Mouse (Mus musculus): ENCODE results near the gene Srcin1.

The Srcin1 gene

DNA sequence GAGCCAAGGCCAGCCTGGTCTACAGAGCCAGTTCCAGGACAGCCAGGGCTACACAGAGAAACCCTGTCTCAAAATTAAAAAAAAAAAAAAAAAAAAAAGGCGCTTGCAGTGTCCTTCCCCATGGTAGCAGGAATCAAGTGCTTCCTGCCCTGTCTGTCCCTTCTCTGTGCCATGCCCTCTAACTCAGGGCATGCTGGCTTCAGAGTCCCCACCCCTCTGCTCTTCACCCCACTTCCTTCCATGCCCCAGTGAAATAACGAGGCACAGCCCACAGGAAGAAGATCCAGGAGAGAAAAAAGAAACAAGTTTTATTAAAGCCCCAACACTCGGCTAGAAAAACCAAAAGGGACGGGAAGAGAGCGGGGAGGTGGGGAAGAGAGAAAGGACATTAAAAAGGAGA, 66.9 kb downstream of the Srcin1 start:
- no peak for DNase-seq (ENCODE audit: low spot score in 2 of 2)

DNA sequence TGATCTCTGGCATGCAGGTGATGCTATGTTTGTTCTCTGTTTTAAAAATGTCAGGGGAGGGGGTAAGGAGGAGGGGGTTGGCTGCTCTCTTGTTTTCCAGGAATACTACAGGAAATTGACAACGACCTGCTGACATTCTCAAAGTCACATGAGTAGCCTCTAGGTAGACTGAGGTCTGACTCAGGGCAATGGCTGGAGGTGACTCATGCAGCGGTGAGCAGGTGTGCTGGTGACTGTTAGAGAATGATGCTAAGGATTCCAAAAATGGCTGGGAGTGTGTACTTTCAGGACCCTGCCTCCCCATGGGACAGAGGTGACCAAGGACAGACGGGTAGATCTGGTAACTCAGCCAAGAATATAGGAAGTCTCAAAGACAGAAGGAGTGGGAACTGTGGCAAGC, 67.8 kb downstream of the Srcin1 start:
- no peak for DNase-seq (ENCODE audit: low spot score in 2 of 2)

DNA sequence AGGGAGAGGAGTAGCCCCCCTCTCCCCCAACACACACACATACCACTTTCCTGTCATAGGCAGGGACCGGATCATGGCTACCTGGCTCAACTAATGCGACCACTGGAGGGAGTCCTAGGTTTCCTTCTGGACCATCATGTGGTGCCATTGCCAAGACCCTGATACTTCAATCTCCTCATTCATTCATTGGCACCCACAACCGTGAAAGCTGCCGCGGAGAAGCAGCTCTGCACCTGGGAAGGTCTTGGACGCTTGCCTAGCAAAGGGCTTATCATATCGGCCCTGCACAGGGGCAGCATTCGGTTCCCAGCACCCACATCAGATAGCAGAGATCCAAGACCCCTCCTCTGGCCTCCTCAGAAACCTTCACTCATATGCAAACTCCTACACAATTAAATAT, 69.7 kb downstream of the Srcin1 start:
- no peak for DNase-seq (ENCODE audit: low spot score in 2 of 2)

DNA sequence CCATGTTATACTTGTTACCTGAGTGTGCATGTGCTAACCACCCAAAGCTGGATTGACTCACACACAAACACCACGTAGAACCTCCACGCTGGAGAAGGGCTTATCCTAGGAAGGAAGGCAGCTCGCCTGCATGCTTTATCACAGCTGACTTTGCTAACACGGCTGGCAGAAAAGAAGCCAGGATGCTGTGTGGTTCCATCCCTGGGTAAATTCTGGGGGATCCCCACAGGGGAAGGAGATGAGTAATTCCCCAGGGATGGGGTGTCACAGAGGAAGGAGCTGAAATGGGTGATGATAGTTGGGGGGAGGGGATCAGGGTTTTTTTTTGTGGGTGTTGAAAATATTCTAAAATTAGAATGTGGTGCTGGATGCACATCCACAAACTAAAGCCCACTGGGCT, 70.2 kb downstream of the Srcin1 start:
- DNase-seq (ENCODE audit: low spot score in 2 of 2) = no peak

GRCm38 (mm10) chr11:97502846-97503245, 73.1 kb downstream of the Srcin1 start:
- no peak for DNase-seq (ENCODE audit: low spot score in 2 of 2)

DNA sequence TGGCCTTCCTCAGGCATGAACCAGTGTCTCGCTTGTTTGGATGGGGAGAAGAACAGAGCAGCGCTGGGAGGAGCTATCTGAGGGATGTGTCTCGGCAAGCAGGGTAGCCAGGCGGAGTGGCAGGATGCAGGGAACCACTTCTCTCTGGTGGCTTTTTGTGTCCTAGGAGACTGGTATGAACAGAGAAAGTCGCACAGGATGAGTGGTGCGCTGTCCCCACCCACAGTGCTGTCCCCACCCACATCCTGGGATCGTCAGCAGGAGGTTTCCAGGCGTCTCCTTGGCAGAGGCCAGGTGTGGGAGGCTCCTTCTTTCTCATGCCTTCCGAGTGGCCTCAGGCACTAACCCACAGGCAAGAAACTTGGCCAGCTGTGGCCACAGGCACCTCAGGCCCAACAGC, 73.6 kb downstream of the Srcin1 start:
- DNase-seq (ENCODE audit: low spot score in 2 of 2) = no peak

GRCm38 (mm10) chr11:97500720-97501448, 75.1 kb downstream of the Srcin1 start:
- no peak for DNase-seq (ENCODE audit: low spot score in 2 of 2)

- DNase-seq (ENCODE audit: low spot score in 2 of 2) = no peak
Measured at GRCm38 (mm10) chr11:97499865-97500719, 75.9 kb downstream of the Srcin1 start, which contains the start of gene 4933428G20Rik. Gene 4933428G20Rik, minus strand, starts transcription at chr11:97500340.

DNA sequence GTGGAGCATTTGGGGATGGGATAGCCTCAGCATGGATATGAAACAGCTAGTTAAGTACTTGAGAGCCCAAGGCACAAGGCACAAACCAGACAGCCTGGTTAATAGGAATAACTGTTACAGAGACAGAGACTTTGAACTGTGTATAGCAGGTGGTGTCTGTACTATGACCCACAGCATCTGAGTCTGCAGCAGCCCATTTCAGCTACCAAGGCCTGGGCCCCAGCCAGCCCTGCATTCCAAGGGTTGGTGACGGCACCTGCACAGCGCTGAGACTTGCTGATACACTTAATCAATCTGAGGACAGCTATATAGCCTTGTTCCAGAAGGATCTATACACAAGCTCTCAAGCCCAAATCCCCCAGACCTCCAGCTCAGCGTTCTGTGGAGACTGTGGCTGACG, 78.4 kb downstream of the Srcin1 start:
- DNase-seq (ENCODE audit: low spot score in 2 of 2) = no peak

- DNase-seq (ENCODE audit: low spot score in 2 of 2) = no peak
Measured at GRCm38 (mm10) chr11:97492836-97493235, 83.2 kb downstream of the Srcin1 start.

GRCm38 (mm10) chr11:97491640-97492039, 84.3 kb downstream of the Srcin1 start:
- no peak for DNase-seq (ENCODE audit: low spot score in 2 of 2)

DNA sequence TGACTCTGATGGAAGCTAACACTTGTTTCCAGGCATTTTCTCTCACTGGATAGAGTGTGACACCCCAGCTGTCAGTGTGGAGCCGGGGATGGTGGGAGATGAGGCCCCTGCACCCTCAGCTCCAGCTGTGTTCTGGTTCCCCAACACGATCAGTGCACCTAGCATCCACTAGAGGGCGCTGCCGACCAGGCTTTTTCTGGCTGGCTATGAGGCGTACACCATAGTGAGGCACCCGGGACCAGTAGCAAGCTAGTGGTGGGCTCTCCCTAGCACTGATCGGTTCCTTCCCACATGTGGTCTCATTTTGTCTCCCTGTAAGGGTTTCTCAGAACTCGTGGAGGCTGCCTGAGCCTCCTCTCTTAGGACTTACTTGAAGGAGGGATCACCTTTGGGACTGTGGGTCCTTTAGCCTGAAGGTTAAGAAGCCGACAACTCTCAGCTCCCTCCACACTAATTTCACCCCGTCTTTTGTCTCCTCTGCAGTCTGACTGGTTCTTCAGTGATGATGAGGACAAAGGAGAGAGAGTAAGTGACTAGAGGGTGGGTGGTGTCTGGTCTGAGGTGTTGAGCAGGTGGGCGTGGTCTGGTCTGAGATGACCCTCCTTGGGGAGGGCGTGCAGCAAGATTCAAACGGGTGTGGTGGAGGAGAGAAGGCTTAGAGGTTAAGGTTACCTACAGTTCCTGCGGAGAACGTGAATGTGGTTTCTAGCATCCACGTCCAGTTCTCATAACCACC, 86.2 kb downstream of the Srcin1 start:
- peak; percentile 62 to 80 for DNase-seq (ENCODE audit: low spot score in 2 of 2)

DNA sequence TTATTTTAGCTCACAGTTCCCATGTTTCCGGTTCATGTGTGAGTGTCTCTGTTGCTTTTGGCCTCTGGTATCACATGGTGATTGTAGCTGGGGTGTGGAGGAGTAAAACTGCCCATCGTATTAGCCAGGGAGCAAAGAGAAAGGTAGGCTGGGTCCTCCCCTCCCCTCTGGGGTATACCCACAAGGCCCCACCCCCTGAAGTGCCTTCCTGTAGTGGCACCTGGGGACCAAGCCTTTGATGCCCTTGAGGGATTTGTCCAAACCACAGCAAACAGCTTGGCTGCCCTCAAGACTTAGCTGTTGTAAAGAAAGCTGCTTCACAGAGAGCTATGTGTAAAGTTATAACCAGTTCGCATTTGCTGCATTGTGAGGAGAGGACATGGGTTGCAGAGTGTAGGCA, 88.3 kb downstream of the Srcin1 start:
- no peak for DNase-seq (ENCODE audit: low spot score in 2 of 2)

DNA sequence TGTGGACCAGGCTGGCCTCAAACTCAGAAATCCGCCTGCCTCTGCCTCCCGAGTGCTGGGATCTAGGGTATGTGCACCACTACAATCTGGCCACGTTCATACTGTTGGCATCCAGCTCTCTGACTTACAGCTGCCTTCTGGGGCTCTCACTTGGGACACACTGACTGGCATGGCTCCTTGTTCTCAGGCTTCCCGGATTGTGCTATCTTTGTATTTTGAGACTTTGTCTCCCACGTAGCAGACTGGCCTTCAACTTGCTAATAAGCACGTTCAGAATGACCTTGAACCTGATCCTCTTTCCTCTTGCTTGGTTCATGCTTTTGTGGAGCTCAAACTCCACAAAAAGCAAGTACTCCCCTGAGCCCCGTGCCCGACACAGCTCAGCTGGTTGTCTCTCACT, 90.3 kb downstream of the Srcin1 start:
- no peak for DNase-seq (ENCODE audit: low spot score in 2 of 2)

- DNase-seq (ENCODE audit: low spot score in 2 of 2) = no peak
Measured at GRCm38 (mm10) chr11:97479824-97480223, 96.2 kb downstream of the Srcin1 start.

- no peak for DNase-seq (ENCODE audit: low spot score in 2 of 2)
Measured at GRCm38 (mm10) chr11:97479085-97479484, 96.9 kb downstream of the Srcin1 start.

DNA sequence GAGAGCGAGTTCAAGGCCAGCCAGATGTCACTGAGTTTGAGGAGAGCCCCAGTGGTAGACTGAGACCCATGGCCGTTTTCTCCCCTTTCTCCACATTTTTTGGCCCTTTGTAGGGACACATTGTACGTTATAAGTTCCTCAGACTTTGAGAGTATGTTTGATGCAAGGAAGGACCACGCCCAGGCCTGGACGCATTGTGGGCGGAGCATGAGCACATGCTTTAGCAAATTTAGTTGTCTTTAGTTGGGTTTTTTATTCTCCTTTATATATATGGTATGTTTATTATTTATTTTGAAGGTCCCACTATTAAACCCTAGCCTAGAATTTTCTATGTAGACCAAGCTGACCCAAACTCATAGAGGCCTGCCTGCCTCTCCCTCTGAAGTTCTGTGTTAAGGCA, 97.6 kb downstream of the Srcin1 start:
- no peak for DNase-seq (ENCODE audit: low spot score in 2 of 2)

DNA sequence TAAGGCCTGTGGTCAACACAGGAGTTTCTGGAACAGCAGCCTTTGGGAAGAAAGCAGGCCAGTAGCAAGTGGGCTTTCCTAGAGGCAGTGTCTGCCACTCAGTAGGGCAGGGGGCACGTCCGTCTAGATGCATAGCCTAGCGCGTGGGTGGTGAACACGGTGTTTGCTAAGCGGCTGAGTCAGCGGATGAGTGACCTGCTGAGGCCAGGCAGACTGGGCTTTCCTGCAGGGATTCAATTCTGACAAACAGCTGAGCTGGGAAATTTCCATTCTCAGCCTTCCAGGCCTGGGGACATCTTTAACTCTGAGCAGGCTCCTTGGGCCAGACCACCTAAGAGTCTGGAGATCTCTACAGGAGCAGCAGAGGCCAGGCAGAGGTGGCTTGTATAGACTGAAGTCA, 98.6 kb downstream of the Srcin1 start:
- DNase-seq (ENCODE audit: low spot score in 2 of 2) = no peak

DNA sequence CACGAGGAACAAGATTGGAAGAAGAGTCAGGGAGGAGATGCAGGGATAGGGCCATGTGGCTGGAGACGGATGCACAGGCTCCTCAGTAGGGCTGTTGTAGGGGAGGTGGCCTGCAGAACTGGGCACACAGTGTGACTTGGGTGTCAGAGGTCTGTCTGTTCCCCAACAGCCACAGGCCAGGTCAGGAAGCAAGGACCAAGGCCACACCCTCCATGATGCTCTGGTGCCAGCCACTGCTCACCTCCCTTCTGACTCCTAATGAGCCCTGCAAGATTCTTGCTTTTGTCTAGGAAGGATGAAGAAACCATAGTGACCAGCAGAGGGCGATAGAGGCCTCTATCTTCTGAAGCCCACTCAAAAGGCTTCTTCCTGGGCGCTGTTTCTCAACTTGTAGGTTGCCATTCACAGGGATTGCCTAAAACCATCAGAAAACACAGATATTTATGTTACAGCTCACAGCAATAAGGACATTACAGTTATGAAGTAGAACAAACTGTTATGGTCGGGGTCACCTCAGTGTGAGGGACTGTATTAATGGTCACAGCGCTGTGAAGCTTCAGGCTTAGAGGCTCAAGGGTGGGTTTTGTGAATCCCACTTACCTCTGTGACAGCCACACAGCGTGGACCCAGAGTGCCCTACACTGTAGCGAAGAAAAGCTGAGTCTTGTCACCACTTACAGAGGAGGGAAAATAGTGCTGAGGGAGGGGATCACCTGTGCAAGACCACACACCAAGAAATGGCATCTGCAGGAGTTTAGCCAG, 99.5 kb downstream of the Srcin1 start:
- peak in 1 of 2 experiments; percentile 66 for DNase-seq (ENCODE audit: low spot score in 2 of 2)

GRCm38 (mm10) chr11:97471276-97471675, 104.7 kb downstream of the Srcin1 start:
- DNase-seq (ENCODE audit: low spot score in 2 of 2) = no peak

DNA sequence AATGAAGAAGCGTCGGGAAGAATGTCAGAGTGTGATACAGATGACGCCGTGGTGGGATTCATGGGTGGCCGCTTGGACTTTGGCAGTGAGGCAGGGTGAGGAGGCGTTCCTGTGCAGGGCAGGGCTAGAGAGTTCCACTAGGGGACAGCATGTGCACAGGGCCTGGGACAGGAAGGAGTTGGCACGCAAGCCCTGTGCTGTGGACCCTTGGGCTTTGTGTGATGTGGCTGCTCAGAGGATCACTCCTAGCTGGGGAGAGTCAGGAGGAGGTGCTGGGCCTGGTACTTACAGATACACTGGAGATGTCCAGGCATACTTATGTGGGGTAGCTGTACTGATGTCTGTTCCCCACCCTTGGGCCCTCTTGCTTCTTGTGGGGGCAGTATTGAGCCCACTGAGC, 106.2 kb downstream of the Srcin1 start:
- DNase-seq (ENCODE audit: low spot score in 2 of 2) = no peak

Measured in spleen, postnatal 14 days (tissue).